Mouse (Mus musculus): ENCODE data around the gene Zfyve21. TPM values are rescaled to one million over a fixed set of nuclear protein-coding genes. Genes with fewer than 3 reads are reported as not detected.

Gene Zfyve21
- polyA plus RNA-seq, 1 experiment from 2014 or later = 159 TPM

DNA sequence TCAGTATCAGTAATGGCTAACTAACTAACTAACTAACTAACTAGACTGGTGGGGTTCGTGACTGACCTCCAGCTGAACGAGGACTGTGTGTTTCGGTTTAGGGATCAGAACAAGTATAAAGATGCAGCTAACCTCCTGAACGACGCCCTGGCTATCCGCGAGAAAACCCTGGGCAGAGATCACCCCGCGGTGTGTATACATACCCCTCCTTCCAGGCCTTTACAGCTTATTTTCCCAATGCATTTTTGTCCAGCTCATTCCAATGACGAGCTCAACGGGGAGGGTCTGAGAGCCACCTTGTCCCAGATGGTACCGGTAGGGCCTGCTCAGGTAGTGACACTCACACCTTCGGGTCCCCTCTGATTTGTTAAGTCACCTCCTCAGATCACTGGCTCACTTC is 36.1 kb upstream of the Zfyve21 start:
- Histone ChIP-seq H3K27ac (ENCODE audit: low read length) (0 out of 2 replicates have a peak overlapping the region, but pooled peaks have one; percentile 20), H3K4me3 (ENCODE audit: low read length) (no peak overlapping the region), H3K36me3 (ENCODE audit: insufficient read depth, low read length) (peaks cover 87% of the 10 kb centered on the region), H3K9me3 (ENCODE audit: low read length) (no peaks in the 10 kb centered on the region), H3K4me1 (ENCODE audit: insufficient read depth, low read length) (no peaks in the 10 kb centered on the region), H3K9ac (replicated peaks; ENCODE audit: low read length) (no peak overlapping the region), H3K27me3 (ENCODE audit: insufficient read depth, low read length) (no peaks in the 10 kb centered on the region), H3K4me2 (replicated peaks; ENCODE audit: low read depth, low read length) (no peak overlapping the region)
- ATAC-seq (ENCODE audit: low FRiP score, low TSS enrichment) = 0 out of 2 replicates have a peak, but pooled peaks have one; percentile 29
- whole genome bisulfite sequencing = 88% methylated on average over 13 of the region's 13 CpGs

DNA sequence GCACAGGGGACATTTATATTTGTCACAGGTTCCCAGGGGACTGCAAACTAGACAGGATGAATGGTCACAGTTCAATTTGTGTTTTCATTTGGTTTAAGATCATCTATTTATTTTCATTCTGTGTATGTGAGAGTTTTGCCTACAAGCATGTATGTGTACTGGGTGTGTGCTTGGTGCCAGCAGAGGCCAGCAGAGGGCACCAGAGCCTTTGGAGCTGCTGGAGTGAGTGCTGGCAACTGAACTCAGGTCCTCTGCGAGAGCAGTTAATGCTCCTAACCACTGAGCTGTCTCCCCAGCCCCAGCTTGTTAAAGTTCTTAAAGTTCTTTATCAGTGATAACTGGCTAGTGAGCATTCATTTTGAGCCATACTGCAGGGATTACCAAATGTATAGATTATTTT is 34.4 kb upstream of the Zfyve21 start:
- ATAC-seq (ENCODE audit: low FRiP score, low TSS enrichment) = no peak
- Histone ChIP-seq H3K4me1 (ENCODE audit: insufficient read depth, low read length) (no peaks in the 10 kb centered on the region), H3K4me2 (replicated peaks; ENCODE audit: low read depth, low read length) (no peak overlapping the region), H3K27ac (ENCODE audit: low read length) (no peak overlapping the region), H3K9ac (replicated peaks; ENCODE audit: low read length) (no peak overlapping the region), H3K9me3 (ENCODE audit: low read length) (no peaks in the 10 kb centered on the region), H3K27me3 (ENCODE audit: insufficient read depth, low read length) (no peaks in the 10 kb centered on the region), H3K4me3 (ENCODE audit: low read length) (no peak overlapping the region), H3K36me3 (ENCODE audit: insufficient read depth, low read length) (peaks cover 87% of the 10 kb centered on the region)
- 100% methylated on average over 1 of the region's 1 CpGs for WGBS

DNA sequence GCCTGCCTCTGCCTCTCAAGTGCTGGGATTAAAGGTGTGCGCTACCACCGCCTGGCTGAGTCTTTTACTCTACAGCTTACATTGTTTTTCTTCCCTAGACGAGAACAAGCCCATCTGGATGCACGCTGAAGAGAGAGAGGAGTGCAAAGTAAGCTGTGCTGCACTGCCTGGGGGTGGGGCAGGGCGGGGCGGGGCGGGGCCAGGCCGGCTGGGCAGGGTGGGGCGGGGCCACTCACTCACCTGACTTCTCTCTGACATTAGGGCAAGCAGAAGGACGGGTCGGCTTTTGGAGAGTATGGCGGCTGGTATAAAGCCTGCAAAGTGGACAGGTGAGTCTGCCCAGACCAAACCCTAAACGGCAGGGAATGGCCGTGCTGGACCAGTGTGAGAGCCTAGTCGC is 28.8 kb upstream of the Zfyve21 start:
- ATAC-seq (ENCODE audit: low FRiP score, low TSS enrichment) = no peak

DNA sequence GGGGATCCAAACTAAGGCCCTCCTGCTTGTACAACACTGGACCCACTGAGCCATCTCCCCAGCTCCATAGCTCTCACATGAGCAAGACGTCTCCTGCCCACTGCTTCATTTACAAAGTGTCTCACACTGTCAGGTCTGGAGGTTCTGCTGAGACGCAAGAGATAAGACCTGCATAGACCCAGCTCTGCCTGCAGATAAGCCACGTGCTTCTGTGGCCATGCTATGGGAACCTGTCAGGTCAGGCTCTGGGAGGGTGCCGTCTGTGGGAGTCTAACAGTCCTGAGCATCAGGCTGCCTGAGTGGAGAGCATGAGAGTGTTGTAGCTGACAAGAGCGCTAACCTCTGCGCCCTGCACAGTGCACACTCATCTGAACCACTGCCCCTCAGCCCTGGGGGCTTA is 27.0 kb upstream of the Zfyve21 start:
- Histone ChIP-seq H3K4me2 (replicated peaks; ENCODE audit: low read depth, low read length) (no peak overlapping the region), H3K27me3 (ENCODE audit: insufficient read depth, low read length) (no peaks in the 10 kb centered on the region), H3K27ac (ENCODE audit: low read length) (no peak overlapping the region), H3K4me3 (ENCODE audit: low read length) (no peak overlapping the region), H3K36me3 (ENCODE audit: insufficient read depth, low read length) (peaks cover 79% of the 10 kb centered on the region), H3K4me1 (ENCODE audit: insufficient read depth, low read length) (no peaks in the 10 kb centered on the region), H3K9ac (replicated peaks; ENCODE audit: low read length) (no peak overlapping the region), H3K9me3 (ENCODE audit: low read length) (no peaks in the 10 kb centered on the region)
- ATAC-seq (ENCODE audit: low FRiP score, low TSS enrichment) = no peak
- WGBS = 90% methylated on average over 6 of the region's 6 CpGs

More for the DNA sequence above, 28.8 kb upstream of the Zfyve21 start:
- no peak overlapping the region for H3K9ac ChIP-seq (replicated peaks; ENCODE audit: low read length)
- H3K9me3 ChIP-seq (ENCODE audit: low read length) = no peaks in the 10 kb centered on the region
- H3K4me3 ChIP-seq (ENCODE audit: low read length) = no peak overlapping the region
- no peak overlapping the region for H3K4me2 ChIP-seq (replicated peaks; ENCODE audit: low read depth, low read length)
- peaks cover 79% of the 10 kb centered on the region for H3K36me3 ChIP-seq (ENCODE audit: insufficient read depth, low read length)
- WGBS = 71% methylated on average over 10 of the region's 15 CpGs
- no peak overlapping the region for H3K27ac ChIP-seq (ENCODE audit: low read length)
- H3K4me1 ChIP-seq (ENCODE audit: insufficient read depth, low read length) = no peaks in the 10 kb centered on the region
- no peaks in the 10 kb centered on the region for H3K27me3 ChIP-seq (ENCODE audit: insufficient read depth, low read length)

DNA sequence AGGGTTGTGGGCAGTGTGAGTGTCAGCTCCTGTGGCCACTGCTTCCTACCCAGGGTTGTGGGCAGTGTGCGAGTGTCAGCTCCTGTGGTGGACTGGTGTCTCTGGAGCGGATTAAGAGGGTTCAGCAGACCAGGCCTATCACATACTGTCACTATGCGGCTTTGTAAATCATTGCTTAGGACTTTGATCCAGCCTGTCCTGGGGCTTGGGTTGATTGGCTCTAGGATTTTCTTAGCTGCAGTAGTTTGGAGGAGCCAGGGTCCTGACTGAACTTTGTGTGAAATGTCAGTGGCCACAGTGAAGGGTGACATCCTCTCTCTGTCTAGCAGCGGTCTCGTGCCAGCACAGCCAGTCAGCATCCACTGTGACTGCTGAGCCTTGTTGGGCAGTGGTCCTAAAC is 23.9 kb upstream of the Zfyve21 start:
- Histone ChIP-seq H3K27me3 (ENCODE audit: insufficient read depth, low read length) (no peaks in the 10 kb centered on the region), H3K36me3 (ENCODE audit: insufficient read depth, low read length) (peaks cover 81% of the 10 kb centered on the region), H3K4me2 (replicated peaks; ENCODE audit: low read depth, low read length) (no peak overlapping the region), H3K9ac (replicated peaks; ENCODE audit: low read length) (no peak overlapping the region), H3K9me3 (ENCODE audit: low read length) (no peaks in the 10 kb centered on the region), H3K4me1 (ENCODE audit: insufficient read depth, low read length) (no peaks in the 10 kb centered on the region), H3K4me3 (ENCODE audit: low read length) (no peak overlapping the region), H3K27ac (ENCODE audit: low read length) (peak overlapping the region; percentile 63)
- peak; percentile 85 for ATAC-seq (ENCODE audit: low FRiP score, low TSS enrichment)
- 92% methylated on average over 5 of the region's 5 CpGs for WGBS

DNA sequence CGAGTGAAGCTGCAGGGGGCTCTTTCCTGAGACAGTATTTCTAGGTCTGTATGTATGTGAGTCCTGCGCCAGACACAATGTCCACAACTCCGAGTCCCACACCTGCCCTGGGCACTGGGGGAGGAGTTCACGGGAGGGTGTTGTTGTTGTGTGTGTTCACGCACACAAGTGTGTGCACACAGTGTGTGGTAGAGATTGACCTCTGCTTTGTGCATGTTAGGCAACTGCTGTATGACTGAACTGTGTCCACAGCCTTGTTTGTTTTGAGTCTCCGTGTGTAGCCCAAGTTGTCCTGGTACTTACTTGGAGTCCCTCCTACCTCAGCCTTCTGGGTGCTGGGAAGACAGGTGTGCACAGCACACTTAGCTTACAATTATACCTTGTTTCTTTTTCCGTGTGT is 23.3 kb upstream of the Zfyve21 start:
- Histone ChIP-seq H3K4me3 (ENCODE audit: low read length) (no peak overlapping the region), H3K36me3 (ENCODE audit: insufficient read depth, low read length) (peaks cover 81% of the 10 kb centered on the region), H3K9me3 (ENCODE audit: low read length) (no peaks in the 10 kb centered on the region), H3K27ac (ENCODE audit: low read length) (peak overlapping the region; percentile 63), H3K4me1 (ENCODE audit: insufficient read depth, low read length) (no peaks in the 10 kb centered on the region), H3K27me3 (ENCODE audit: insufficient read depth, low read length) (no peaks in the 10 kb centered on the region), H3K4me2 (replicated peaks; ENCODE audit: low read depth, low read length) (no peak overlapping the region), H3K9ac (replicated peaks; ENCODE audit: low read length) (no peak overlapping the region)
- ATAC-seq (ENCODE audit: low FRiP score, low TSS enrichment) = no peak
- WGBS = 84% methylated on average over 7 of the region's 7 CpGs

DNA sequence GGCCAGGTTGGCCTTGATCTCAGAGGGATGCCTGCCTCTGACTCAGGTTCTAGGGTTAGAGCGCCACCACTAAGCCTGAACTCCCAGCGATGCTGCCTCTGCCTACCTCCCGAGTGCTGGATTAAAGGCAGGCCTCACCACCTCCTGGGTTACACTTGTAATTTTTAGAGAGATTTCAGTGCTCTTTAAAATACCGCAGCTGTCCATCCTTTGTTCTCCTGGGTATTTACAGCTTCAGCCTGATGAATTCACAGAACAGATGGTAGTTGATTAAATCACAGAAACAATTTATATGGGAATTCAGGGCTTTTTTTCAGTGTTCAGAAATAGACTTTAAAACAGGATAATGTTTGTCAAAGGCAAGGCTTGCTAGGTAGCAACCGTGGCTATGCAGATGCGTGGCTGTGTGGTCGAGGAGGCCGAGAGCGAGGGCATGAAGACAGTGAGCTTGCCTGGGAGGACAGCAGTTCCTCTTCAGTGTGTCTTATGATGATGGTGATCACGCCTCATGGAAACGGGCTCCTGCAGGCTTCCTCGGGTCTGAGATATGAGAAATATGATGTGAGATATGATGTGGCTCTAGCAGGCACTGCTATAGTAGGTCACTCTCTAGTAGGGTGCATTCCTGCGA is 22.4 kb upstream of the Zfyve21 start:
- H3K4me3 ChIP-seq (ENCODE audit: low read length) = no peak overlapping the region
- no peaks in the 10 kb centered on the region for H3K27me3 ChIP-seq (ENCODE audit: insufficient read depth, low read length)
- no peak overlapping the region for H3K9ac ChIP-seq (replicated peaks; ENCODE audit: low read length)
- no peak overlapping the region for H3K4me2 ChIP-seq (replicated peaks; ENCODE audit: low read depth, low read length)
- peaks cover 83% of the 10 kb centered on the region for H3K36me3 ChIP-seq (ENCODE audit: insufficient read depth, low read length)
- H3K9me3 ChIP-seq (ENCODE audit: low read length) = no peaks in the 10 kb centered on the region
- no peak overlapping the region for H3K27ac ChIP-seq (ENCODE audit: low read length)
- ATAC-seq (ENCODE audit: low FRiP score, low TSS enrichment) = no peak
- no peaks in the 10 kb centered on the region for H3K4me1 ChIP-seq (ENCODE audit: insufficient read depth, low read length)
- WGBS = 94% methylated on average over 13 of the region's 13 CpGs

DNA sequence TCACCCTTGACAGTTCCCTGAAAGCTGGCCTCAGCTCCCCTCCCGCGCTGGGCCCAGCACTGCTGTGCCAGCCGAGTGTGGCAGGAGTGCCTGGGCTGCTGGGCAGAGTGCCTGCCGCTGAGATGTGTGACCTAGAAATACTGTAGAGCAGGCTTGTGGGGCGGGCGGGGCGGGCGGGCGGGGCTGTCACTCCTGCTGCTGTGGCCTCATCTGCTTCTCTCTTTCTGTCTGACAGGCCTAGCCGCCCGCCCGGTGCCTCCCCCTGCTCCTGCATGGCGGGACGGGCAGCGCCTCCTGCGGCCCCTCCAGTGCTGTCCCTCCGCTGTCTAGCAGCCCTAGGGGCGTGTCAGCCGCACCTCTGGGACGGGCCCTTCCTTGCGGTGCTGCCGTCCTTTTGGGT is 19.9 kb upstream of the Zfyve21 start:
- no peak overlapping the region for H3K4me2 ChIP-seq (replicated peaks; ENCODE audit: low read depth, low read length)
- no peak overlapping the region for H3K9ac ChIP-seq (replicated peaks; ENCODE audit: low read length)
- no peak overlapping the region for H3K4me3 ChIP-seq (ENCODE audit: low read length)
- no peaks in the 10 kb centered on the region for H3K27me3 ChIP-seq (ENCODE audit: insufficient read depth, low read length)
- peaks cover 70% of the 10 kb centered on the region for H3K36me3 ChIP-seq (ENCODE audit: insufficient read depth, low read length)
- H3K27ac ChIP-seq (ENCODE audit: low read length) = peak overlapping the region; percentile 11; the same call in 1 of the 2 replicates
- WGBS = 77% methylated on average over 22 of the region's 22 CpGs
- ATAC-seq (ENCODE audit: low FRiP score, low TSS enrichment) = peak; percentile 55
- H3K4me1 ChIP-seq (ENCODE audit: insufficient read depth, low read length) = no peaks in the 10 kb centered on the region
- H3K9me3 ChIP-seq (ENCODE audit: low read length) = no peaks in the 10 kb centered on the region

DNA sequence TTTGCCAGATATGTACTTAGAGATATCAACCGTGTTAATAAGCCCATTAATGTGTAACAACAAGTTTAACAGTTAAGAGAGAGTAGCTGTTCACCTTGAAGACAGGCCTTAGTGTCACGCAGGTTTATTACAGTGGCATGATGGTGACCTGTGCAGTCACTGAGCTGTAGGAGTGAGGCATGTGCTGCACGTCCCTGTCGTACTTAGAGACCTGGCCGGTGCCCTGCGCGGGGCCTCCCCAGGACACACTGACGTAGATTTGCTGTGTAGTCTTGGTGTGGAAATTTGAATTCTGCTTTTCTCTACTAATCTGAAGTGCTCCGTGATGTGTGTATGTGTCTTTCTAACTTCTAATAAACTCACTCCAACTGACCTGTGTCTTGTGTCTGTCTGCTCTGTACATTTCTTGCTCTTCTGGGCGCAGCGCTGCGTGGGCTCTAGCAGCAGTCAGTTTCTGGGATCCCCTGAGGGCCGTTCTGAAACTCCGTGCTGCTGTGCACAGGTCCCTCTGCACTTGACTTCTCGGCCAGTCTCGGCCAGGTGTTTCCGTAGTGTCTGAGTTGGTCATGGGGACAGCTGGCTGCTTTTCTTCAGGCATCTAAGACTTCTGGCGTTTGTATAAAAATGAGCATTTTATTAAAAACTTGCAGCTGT is 19.3 kb upstream of the Zfyve21 start:
- no peaks in the 10 kb centered on the region for H3K27me3 ChIP-seq (ENCODE audit: insufficient read depth, low read length)
- H3K36me3 ChIP-seq (ENCODE audit: insufficient read depth, low read length) = peaks cover 67% of the 10 kb centered on the region
- H3K4me3 ChIP-seq (ENCODE audit: low read length) = no peak overlapping the region
- no peak overlapping the region for H3K9ac ChIP-seq (replicated peaks; ENCODE audit: low read length)
- H3K9me3 ChIP-seq (ENCODE audit: low read length) = no peaks in the 10 kb centered on the region
- H3K4me1 ChIP-seq (ENCODE audit: insufficient read depth, low read length) = no peaks in the 10 kb centered on the region
- 84% methylated on average over 18 of the region's 18 CpGs for WGBS
- no peak overlapping the region for H3K27ac ChIP-seq (ENCODE audit: low read length)
- no peak for ATAC-seq (ENCODE audit: low FRiP score, low TSS enrichment)
- no peak overlapping the region for H3K4me2 ChIP-seq (replicated peaks; ENCODE audit: low read depth, low read length)

DNA sequence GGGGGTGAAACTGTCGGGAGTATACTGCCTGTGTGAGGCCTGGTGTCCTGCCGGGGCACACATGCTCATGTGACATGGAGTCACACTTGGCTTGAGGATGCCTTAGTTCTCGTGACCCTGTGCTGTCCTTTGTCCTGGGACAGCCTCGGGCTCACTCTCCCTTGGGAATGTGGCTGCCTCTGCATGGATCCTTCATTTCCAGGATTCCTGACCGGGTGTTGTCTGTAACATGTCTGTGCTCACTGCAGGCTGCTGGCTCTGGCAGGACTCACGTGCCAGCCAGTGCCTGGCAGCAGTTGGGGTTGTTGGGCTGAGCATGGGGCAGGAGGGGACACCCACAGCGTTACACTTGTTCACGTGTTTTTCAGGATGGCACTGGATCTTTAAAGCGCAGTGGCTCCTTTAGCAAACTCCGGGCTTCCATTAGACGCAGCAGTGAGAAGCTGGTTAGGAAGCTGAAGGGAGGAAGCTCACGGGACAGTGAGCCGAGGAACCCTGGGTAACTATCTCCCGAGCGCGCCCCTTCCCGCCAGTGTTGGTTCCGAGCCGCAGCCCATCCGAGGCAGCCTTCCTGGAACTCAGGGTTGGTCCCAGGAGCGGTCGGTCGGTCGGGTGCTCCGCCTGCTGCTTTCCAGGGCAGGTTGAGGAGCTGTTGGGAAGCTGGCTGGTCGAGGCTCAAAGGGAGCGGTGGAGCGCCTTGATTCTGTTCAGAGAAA is 18.6 kb upstream of the Zfyve21 start:
- Histone ChIP-seq H3K4me2 (replicated peaks; ENCODE audit: low read depth, low read length) (no peak overlapping the region), H3K4me1 (ENCODE audit: insufficient read depth, low read length) (no peaks in the 10 kb centered on the region), H3K4me3 (ENCODE audit: low read length) (no peak overlapping the region), H3K9ac (replicated peaks; ENCODE audit: low read length) (no peak overlapping the region), H3K27ac (ENCODE audit: low read length) (no peak overlapping the region), H3K36me3 (ENCODE audit: insufficient read depth, low read length) (peaks cover 61% of the 10 kb centered on the region), H3K9me3 (ENCODE audit: low read length) (no peaks in the 10 kb centered on the region), H3K27me3 (ENCODE audit: insufficient read depth, low read length) (no peaks in the 10 kb centered on the region)
- 87% methylated on average over 28 of the region's 28 CpGs for WGBS
- no peak for ATAC-seq (ENCODE audit: low FRiP score, low TSS enrichment)

Data from kidney, embryonic 16.5 days (tissue).